10 mouse cellular contexts compared by ENCODE assay signal in genomic region chr2:163253248-163254099, GRCm38 (mm10). TPM values are rescaled to one million over a fixed set of nuclear protein-coding genes. Genes with fewer than 3 reads are reported as not detected.
DNase-seq lines count a peak whose midpoint lies in the region; ATAC-seq and TF ChIP-seq lines count a peak whose summit lies in the region.
"Had no signal": no experiment of that assay in that cellular context is flagged by ENCODE, and none has a peak within 500 bp of the region (broad histone marks: within the 10 kb centered on the region; RNA-seq: fewer than 3 reads in every experiment).

No protein-coding gene starts in this region.

- H3K79me2 ChIP-seq in myocyte (ENCODE audit: control insufficient read depth, insufficient read depth): no peaks in the 10 kb centered on the region

- no peak overlapping the region for H3ac ChIP-seq in myocyte (ENCODE audit: control insufficient read depth, insufficient read length)

- no peaks in the 10 kb centered on the region for H3K27me3 ChIP-seq in myocyte (ENCODE audit: control insufficient read depth, insufficient read depth, insufficient read length)

- peak overlapping the region; percentile 20 for H3K4me3 ChIP-seq in gastrocnemius, adult 2 months
- no peak overlapping the region for H3K4me3 ChIP-seq in myocyte

- DNase-seq in gastrocnemius, adult 2 months: no peak
- DNase-seq in gastrocnemius, adult 18-20 months (ENCODE audit: low spot score): no peak
- peak; percentile 14 to 26 for DNase-seq in B cell, adult 2 months
- DNase-seq in cerebellum, postnatal 4 days (ENCODE audit: low spot score in 2 of 2): no peak
- no peak for DNase-seq in heart, postnatal 14 days
- DNase-seq in retina, postnatal 1 day: no peak
- DNase-seq: cerebellum, postnatal 25 days; kidney, adult 18-20 months had no signal

- no peak overlapping the region for H3K27ac ChIP-seq in gastrocnemius, adult 2 months

- peak; percentile 80 for ATAC-seq in granulocyte monocyte progenitor cell, adult 5-6 weeks (replicated peaks; ENCODE audit: poor library complexity, severe bottlenecking)

- no peak for TF ChIP-seq CTCF in gastrocnemius, adult 2 months (IDR thresholded peaks at IDR 0.05)

- intact Hi-C loops in gastrocnemius, adult 2 months (cut with DNase I): no loop called here
- intact Hi-C loops in heart, postnatal 14 days (cut with DNase I): no loop called here

- peak; percentile 27 for TF ChIP-seq POLR2A in myocyte (IDR thresholded peaks at IDR 0.05; ENCODE audit: insufficient read length, low read depth)

- peak overlapping the region; percentile 65 for H3K4me2 ChIP-seq in myocyte (ENCODE audit: low read depth)

- no peaks in the 10 kb centered on the region for H3K36me3 ChIP-seq in myocyte (ENCODE audit: control insufficient read depth, insufficient read depth)

TF ChIP-seq in myocyte, 11 proteins besides CTCF, POLR2A, EP300 and RAD21:
- TF ChIP-seq TCF12 (IDR thresholded peaks at IDR 0.05; ENCODE audit: insufficient read depth, poor library complexity, severe bottlenecking) (peak; percentile 99), CEBPB (IDR thresholded peaks at IDR 0.05; ENCODE audit: insufficient read depth, poor library complexity, severe bottlenecking) (peak; percentile 88; the same call in 1 of the 2 replicates), TCF3 (IDR thresholded peaks at IDR 0.05; ENCODE audit: insufficient read length, low read depth) (peak; percentile 94), SRF (IDR thresholded peaks at IDR 0.05; ENCODE audit: control insufficient read depth, insufficient read length, low read depth) (no peak), MYOG (IDR thresholded peaks at IDR 0.05; ENCODE audit: control insufficient read depth in 1 of 3, insufficient read depth in 1 of 3, insufficient read length in 2 of 3, low read depth in 2 of 3) (peak; percentile 72 to 98 (median 98)), E2F4 (IDR thresholded peaks at IDR 0.05; ENCODE audit: insufficient read depth) (no peak), MAX (IDR thresholded peaks at IDR 0.05; ENCODE audit: low read depth) (no peak), REST (IDR thresholded peaks at IDR 0.05; ENCODE audit: insufficient read depth, insufficient read length) (no peak), USF1 (IDR thresholded peaks at IDR 0.05; ENCODE audit: low read depth) (no peak), MYOD1 (IDR thresholded peaks at IDR 0.05; ENCODE audit: control insufficient read depth in 1 of 3, insufficient read length in 2 of 3, low read depth in 2 of 3) (peak; percentile 93 to 99 (median 98))

RNA-seq across cellular contexts. Expression of gene Tox2, which starts 50.5 kb away (rescaled TPM):
- total RNA-seq in gastrocnemius, adult 2 months (2021): under 1 TPM; 0.28 to 0.31 TPM
- under 1 TPM; 0.09 to 0.26 TPM for total RNA-seq in gastrocnemius, adult 18-20 months (2021)
- total RNA-seq in granulocyte monocyte progenitor cell, adult 5-6 weeks (2014; fragmentation: Nextera tagmentation): not detected in 2 replicates
- not detected in 2 replicates for total RNA-seq in granulocyte monocyte progenitor cell, adult 5-6 weeks (2017)
- 0.05 TPM for polyA plus RNA-seq in myocyte (2012; fragmentation: generic; extraction: Trizol)
- total RNA-seq in heart, postnatal 14 days (2021): 1 to 10 TPM; 2.4 to 2.6 TPM

Comparison
In these comparisons a context has a peak if more than half of its experiments do, and no peak if none do; other contexts are left out.
1. DNase-seq: peak in B cell, adult 2 months (2 of 2); none in gastrocnemius, adult 2 months (single experiment), gastrocnemius, adult 18-20 months (single experiment), cerebellum, postnatal 4 days (0 of 2), heart, postnatal 14 days (0 of 2) and retina, postnatal 1 day (single experiment).